Mouse (Mus musculus): ENCODE results near the gene Keap1.
"Not testable (repeated sequence)": the region's sequence is repeated elsewhere in the genome, so short reads cannot be mapped to it uniquely, and the experiment has no call there.

The Keap1 gene

GRCm38 (mm10) chr9:21231551-21231950, 7.6 kb downstream of the Keap1 start:
- DNase-seq (ENCODE audit: low read depth): no peak

GRCm38 (mm10) chr9:21227342-21227741, 11.8 kb downstream of the Keap1 start:
- peak; percentile 25 for DNase-seq (ENCODE audit: low read depth)

- no peak for DNase-seq (ENCODE audit: low read depth)
These were observed 13.8 kb downstream of the Keap1 start for GRCm38 (mm10) chr9:21225415-21225758.

GRCm38 (mm10) chr9:21224576-21225414, 14.4 kb downstream of the Keap1 start:
- DNase-seq (ENCODE audit: low read depth): peak; percentile 68

GRCm38 (mm10) chr9:21223906-21224305, 15.3 kb downstream of the Keap1 start:
- DNase-seq (ENCODE audit: low read depth): no peak

GRCm38 (mm10) chr9:21223490-21223889, 15.7 kb downstream of the Keap1 start:
- not testable (repeated sequence) for DNase-seq (ENCODE audit: low read depth)

- peak; percentile 94 for DNase-seq (ENCODE audit: low read depth)
These were observed 17.7 kb downstream of the Keap1 start for GRCm38 (mm10) chr9:21221383-21221929.

GRCm38 (mm10) chr9:21220490-21221382, 18.4 kb downstream of the Keap1 start:
- peak; percentile 96 for DNase-seq (ENCODE audit: low read depth)

- DNase-seq (ENCODE audit: low read depth): peak; percentile 68
These were observed 19.3 kb downstream of the Keap1 start for GRCm38 (mm10) chr9:21219820-21220219.

GRCm38 (mm10) chr9:21216050-21216841, 22.9 kb downstream of the Keap1 start:
- DNase-seq (ENCODE audit: low read depth): no peak

GRCm38 (mm10) chr9:21213617-21214190, 25.5 kb downstream of the Keap1 start:
- DNase-seq (ENCODE audit: low read depth): peak; percentile 61

GRCm38 (mm10) chr9:21211624-21212023, 27.5 kb downstream of the Keap1 start:
- DNase-seq (ENCODE audit: low read depth): no peak

GRCm38 (mm10) chr9:21210821-21211220, 28.3 kb downstream of the Keap1 start:
- no peak for DNase-seq (ENCODE audit: low read depth)

GRCm38 (mm10) chr9:21208626-21209025, 30.5 kb downstream of the Keap1 start:
- DNase-seq (ENCODE audit: low read depth): no peak

GRCm38 (mm10) chr9:21206848-21207247, 32.3 kb downstream of the Keap1 start:
- DNase-seq (ENCODE audit: low read depth): no peak

GRCm38 (mm10) chr9:21204528-21205272, 34.5 kb downstream of the Keap1 start:
- no peak for DNase-seq (ENCODE audit: low read depth)

- no peak for DNase-seq (ENCODE audit: low read depth)
These were observed 35.0 kb downstream of the Keap1 start for GRCm38 (mm10) chr9:21204156-21204527.

GRCm38 (mm10) chr9:21198960-21199359, 40.2 kb downstream of the Keap1 start:
- DNase-seq (ENCODE audit: low read depth): no peak

GRCm38 (mm10) chr9:21197981-21198380, 41.2 kb downstream of the Keap1 start:
- DNase-seq (ENCODE audit: low read depth): no peak

- DNase-seq (ENCODE audit: low read depth): no peak
These were observed 42.4 kb downstream of the Keap1 start for GRCm38 (mm10) chr9:21196521-21197433.

Measured in induced T-regulatory cell, adult 2 months (primary cell).